Mouse (Mus musculus) stomach, postnatal 0 days (tissue): Measurements from ENCODE around the gene Anapc2. TPM values are rescaled to one million over a fixed set of nuclear protein-coding genes. Genes with fewer than 3 reads are reported as not detected.

Experiments
- ATAC-seq: fragments of 200-750 bp; cut with Nextera tagmentation; 2 replicates; pipeline ENCODE4 v1.8.0; 2017; ENCODE audit not compliant: low FRiP score, low TSS enrichment
- DNase-seq: peaks from one replicate; pipeline ENCODE4 v3.0.0-alpha.2; 2016; ENCODE audit warnings: low spot score
- H3K27ac ChIP-seq: fragments of 300-500 bp; sonication (generic); replicated peaks from 2 replicates; pipeline ENCODE4 v1.5.1; 2014; ENCODE audit warnings: mild to moderate bottlenecking, control low read depth
- H3K27me3 ChIP-seq: fragments of 300-500 bp; sonication (generic); 2 replicates; pipeline ENCODE4 v1.6.1; 2014; ENCODE audit warnings: low read length; ENCODE audit not compliant: control insufficient read depth, insufficient read depth
- H3K36me3 ChIP-seq: fragments of 300-500 bp; sonication (generic); 2 replicates; pipeline ENCODE4 v1.6.1; 2014; ENCODE audit warnings: low read length, mixed read lengths; ENCODE audit not compliant: control insufficient read depth, insufficient read depth
- H3K4me1 ChIP-seq: fragments of 300-500 bp; sonication (generic); replicated peaks from 2 replicates; pipeline ENCODE4 v1.6.1; 2014; ENCODE audit warnings: antibody characterized with exemption; ENCODE audit not compliant: control insufficient read depth, insufficient read depth
- H3K4me2 ChIP-seq: fragments of 300-500 bp; sonication (generic); replicated peaks from 2 replicates; pipeline ENCODE4 v1.6.1; 2014; ENCODE audit warnings: low read depth, mild to moderate bottlenecking, control low read depth, moderate library complexity
- H3K4me3 ChIP-seq: fragments of 300-500 bp; sonication (generic); 2 replicates; pipeline ENCODE4 v1.5.1; 2014; ENCODE audit warnings: low read depth, low read length, control low read depth
- H3K9ac ChIP-seq: fragments of 300-500 bp; sonication (generic); 2 replicates; pipeline ENCODE4 v1.6.1; 2014; ENCODE audit warnings: mild to moderate bottlenecking, low read length, control low read depth, mixed read lengths
- H3K9me3 ChIP-seq: fragments of 300-500 bp; sonication (generic); 2 replicates; pipeline ENCODE4 v1.6.1; 2016; ENCODE audit warnings: low read length; ENCODE audit not compliant: control insufficient read depth
- CTCF ChIP-seq: IDR thresholded peaks from 2 replicates; pipeline ENCODE4 v1.5.1; 2016; ENCODE audit warnings: antibody characterized with exemption, low read depth, mild to moderate bottlenecking, moderate library complexity
- EP300 ChIP-seq: optimal IDR thresholded peaks from 2 replicates; pipeline ENCODE3; 2016; ENCODE audit warnings: antibody characterized with exemption
- WGBS: fragments of 180-500 bp; shearing (Covaris S2); extraction: QIAGEN DNeasy Blood & Tissue Kit; methylation state at CpG from one replicate; pipeline ENCODE4 v1.1.7; 2014; 5-methylcytosine and 5-hydroxymethylcytosine counted together
- polyA plus RNA-seq: library from polyadenylated mRNA; unstranded; fragments of >200 nt; fragmentation: Nextera tagmentation; extraction: Ambion mirVana; gene quantifications from 2 replicates; pipeline ENCODE4 v1.2.1, GENCODE M21; 2015

Anapc2 gene
- polyA plus RNA-seq, 1 experiment from 2014 or later: 57.5 TPM

DNA sequence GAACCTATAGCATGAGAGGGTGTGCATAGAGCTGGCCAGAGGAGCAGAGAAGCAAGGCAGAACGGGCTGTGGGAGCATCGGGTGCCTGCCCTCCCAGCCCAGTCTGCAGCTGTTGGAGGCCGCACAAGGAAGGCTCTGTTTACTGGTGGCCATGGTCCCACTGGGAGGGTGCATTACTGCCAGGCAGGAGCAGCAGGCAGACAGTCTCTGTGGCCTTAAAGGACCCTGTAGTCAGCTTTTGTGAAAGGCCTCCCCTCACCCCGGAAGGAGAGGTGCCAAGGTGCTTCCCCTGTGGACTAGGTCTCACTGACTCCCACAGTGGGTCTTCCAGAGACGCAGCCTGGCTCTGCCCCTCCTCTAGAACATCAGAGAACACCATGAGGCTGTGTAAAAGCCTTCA, 45.4 kb upstream of the Anapc2 start:
- Histone ChIP-seq H3K9ac (no peak overlapping the region), H3K27ac (no peak overlapping the region), H3K4me3 (no peak overlapping the region), H3K9me3 (no peaks in the 10 kb centered on the region), H3K27me3 (no peaks in the 10 kb centered on the region), H3K4me1 (no peaks in the 10 kb centered on the region), H3K36me3 (no peaks in the 10 kb centered on the region), H3K4me2 (no peak overlapping the region)
- TF ChIP-seq EP300: no peak
- WGBS: 77% methylated on average over 5 of the region's 5 CpGs
- DNase-seq (no peak), ATAC-seq (no peak)

DNA sequence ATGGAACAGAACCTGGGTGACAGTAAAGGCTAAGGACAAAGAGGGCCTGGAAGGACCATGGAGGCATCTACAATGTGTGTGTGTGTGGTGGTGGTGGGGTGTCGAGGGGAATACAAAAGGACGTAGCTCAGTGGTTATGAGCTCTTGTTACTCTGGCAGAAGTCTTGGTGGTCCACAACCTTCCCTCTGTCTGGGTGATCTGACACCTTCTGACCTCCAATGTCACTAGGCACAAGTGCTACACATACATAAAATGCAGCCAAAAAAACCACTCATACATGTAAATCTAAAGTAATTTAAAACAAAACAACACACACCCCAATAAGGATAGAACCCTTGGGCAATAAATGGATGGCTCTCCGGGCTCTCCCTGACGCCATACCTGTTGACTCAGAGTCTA, 44.9 kb upstream of the Anapc2 start:
- H3K27ac ChIP-seq: no peak overlapping the region
- DNase-seq: no peak
- no peaks in the 10 kb centered on the region for H3K27me3 ChIP-seq
- H3K36me3 ChIP-seq: no peaks in the 10 kb centered on the region
- H3K4me2 ChIP-seq: no peak overlapping the region
- H3K4me1 ChIP-seq: no peaks in the 10 kb centered on the region
- WGBS: 91% methylated on average over 4 of the region's 4 CpGs
- H3K4me3 ChIP-seq: no peak overlapping the region
- H3K9ac ChIP-seq: no peak overlapping the region
- no peak for ATAC-seq
- no peaks in the 10 kb centered on the region for H3K9me3 ChIP-seq
- TF ChIP-seq CTCF (no peak), EP300 (no peak)

DNA sequence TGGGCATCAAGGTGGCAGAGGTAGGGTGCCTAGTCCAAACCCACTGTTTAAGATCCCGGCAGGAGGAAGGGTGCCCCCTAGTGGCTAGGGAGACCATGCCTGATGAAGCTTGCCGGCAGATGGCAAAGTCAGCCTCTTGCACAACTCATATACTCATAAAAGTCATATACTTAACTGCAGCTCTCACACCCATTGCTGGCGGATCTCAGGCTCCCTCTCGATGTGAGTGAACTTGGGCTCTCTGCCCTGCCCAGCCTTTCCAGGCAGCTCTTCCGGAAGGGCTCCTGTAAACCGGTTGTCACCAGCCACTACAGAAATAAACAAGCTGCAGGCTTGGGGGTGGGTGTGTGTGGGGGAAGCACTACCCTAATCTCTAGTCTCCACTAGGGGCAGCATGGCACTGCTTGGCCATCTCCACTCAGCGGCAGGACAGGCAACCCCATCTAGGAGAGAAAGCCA, 43.8 kb upstream of the Anapc2 start:
- WGBS: 0% methylated on average over 7 of the region's 7 CpGs
- H3K27ac ChIP-seq: peak overlapping the region; percentile 87
- peak; percentile 88 for DNase-seq
- peak overlapping the region; percentile 40 for H3K4me2 ChIP-seq
- peak; percentile 74 for TF ChIP-seq CTCF
- TF ChIP-seq EP300: peak; percentile 64
- H3K4me1 ChIP-seq: no peaks in the 10 kb centered on the region
- H3K9me3 ChIP-seq: no peaks in the 10 kb centered on the region
- H3K9ac ChIP-seq: peak overlapping the region; percentile 31; the same call in 1 of the 2 replicates
- no peaks in the 10 kb centered on the region for H3K36me3 ChIP-seq
- H3K27me3 ChIP-seq: no peaks in the 10 kb centered on the region
- peak overlapping the region; percentile 8; the same call in 1 of the 2 replicates for H3K4me3 ChIP-seq
- peak; percentile 67 for ATAC-seq

DNA sequence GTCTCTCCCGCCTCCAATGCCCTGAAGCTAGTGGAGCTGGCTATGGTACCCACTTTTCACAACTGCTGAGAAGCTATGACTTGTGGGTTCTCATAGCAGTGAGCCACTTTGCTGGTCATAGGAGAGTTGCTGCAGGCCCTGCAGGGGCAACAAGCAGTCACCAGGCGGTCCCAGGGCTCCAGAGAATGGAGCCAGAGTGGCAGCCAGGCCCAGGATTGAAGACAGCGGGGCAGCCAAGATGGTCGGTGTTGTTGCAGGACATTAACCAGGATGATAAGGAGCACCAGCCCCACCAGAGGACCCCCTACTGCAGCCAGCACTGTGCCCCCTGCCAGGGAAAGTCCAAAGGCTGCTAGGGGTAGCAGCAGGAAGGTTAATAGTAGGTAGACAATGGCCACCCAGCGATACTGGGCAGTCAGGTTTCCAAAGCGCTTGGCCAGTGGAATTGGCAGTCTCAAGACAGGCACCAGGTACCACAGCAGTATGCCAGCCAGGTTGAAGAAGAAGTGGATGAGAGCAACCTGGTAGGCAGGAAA, 43.2 kb upstream of the Anapc2 start:
- no peak overlapping the region for H3K4me3 ChIP-seq
- H3K9ac ChIP-seq: no peak overlapping the region
- H3K36me3 ChIP-seq: no peaks in the 10 kb centered on the region
- no peaks in the 10 kb centered on the region for H3K27me3 ChIP-seq
- H3K4me1 ChIP-seq: no peaks in the 10 kb centered on the region
- peak overlapping the region; percentile 40; the same call in 1 of the 2 replicates for H3K4me2 ChIP-seq
- H3K9me3 ChIP-seq: no peaks in the 10 kb centered on the region
- no peak for ATAC-seq
- 63% methylated on average over 6 of the region's 6 CpGs for WGBS
- DNase-seq: no peak
- no peak for TF ChIP-seq EP300
- TF ChIP-seq CTCF: no peak
- H3K27ac ChIP-seq: peak overlapping the region; percentile 87

DNA sequence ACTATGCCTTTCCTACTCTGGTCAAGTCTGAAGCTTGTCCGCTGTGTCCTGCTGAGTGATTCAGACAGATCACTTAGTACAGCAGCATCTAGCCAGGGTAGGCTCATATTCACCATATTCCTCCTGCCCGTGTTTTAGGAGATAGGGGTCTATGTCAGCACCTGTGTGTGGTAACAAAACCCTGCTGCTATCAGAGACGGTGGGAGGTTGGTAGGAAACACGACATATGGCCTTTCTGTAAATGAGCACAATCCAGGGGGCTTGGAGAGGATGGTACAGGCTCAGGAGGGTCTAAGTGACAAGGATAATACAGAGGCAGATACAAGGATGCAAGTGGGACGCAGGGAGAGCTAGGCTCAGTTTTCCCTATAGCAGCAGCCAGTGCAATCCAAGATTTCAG, 42.7 kb upstream of the Anapc2 start:
- 82% methylated on average over 5 of the region's 5 CpGs for WGBS
- DNase-seq (no peak), ATAC-seq (no peak)
- no peaks in the 10 kb centered on the region for H3K9me3 ChIP-seq
- TF ChIP-seq CTCF: no peak
- TF ChIP-seq EP300: no peak
- H3K27ac ChIP-seq: no peak overlapping the region
- no peak overlapping the region for H3K4me2 ChIP-seq
- no peaks in the 10 kb centered on the region for H3K36me3 ChIP-seq
- H3K9ac ChIP-seq: no peak overlapping the region
- no peaks in the 10 kb centered on the region for H3K27me3 ChIP-seq
- no peak overlapping the region for H3K4me3 ChIP-seq
- H3K4me1 ChIP-seq: no peaks in the 10 kb centered on the region

DNA sequence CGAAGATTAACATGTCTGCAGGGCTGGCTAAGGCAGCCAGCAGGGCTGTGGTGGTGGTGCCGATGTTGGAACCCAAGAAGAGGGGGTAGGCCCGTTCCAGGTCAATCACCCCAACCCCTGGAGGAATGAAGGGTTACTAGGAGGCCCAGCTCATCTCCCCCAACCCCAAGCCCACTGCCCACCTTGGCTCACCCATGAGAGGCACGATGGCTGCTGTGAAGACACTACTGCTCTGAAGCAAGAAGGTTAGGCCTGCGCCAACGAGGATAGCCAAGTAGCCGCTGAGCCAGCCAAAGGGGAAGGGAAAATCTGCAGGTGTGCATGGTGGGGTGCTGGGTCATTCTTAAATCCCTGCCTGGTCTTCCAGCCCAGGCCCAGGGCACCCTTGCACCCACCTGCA, 41.7 kb upstream of the Anapc2 start:
- TF ChIP-seq EP300 (no peak), CTCF (no peak)
- H3K4me2 ChIP-seq: no peak overlapping the region
- H3K36me3 ChIP-seq: no peaks in the 10 kb centered on the region
- H3K4me3 ChIP-seq: no peak overlapping the region
- ATAC-seq: no peak
- no peak for DNase-seq
- H3K9me3 ChIP-seq: no peaks in the 10 kb centered on the region
- no peak overlapping the region for H3K9ac ChIP-seq
- H3K27me3 ChIP-seq: no peaks in the 10 kb centered on the region
- H3K4me1 ChIP-seq: no peaks in the 10 kb centered on the region
- H3K27ac ChIP-seq: no peak overlapping the region
- 88% methylated on average over 7 of the region's 7 CpGs for WGBS
